Mouse (Mus musculus) forebrain, embryonic 10.5 days (tissue): ENCODE data around the gene Il1rap. TPM values are rescaled to one million over a fixed set of nuclear protein-coding genes. Genes with fewer than 3 reads are reported as not detected.

Experiments used
- polyA plus RNA-seq: library from polyadenylated mRNA; unstranded; fragments of >200 nt; fragmentation: Nextera tagmentation; extraction: Ambion mirVana; gene quantifications from 2 replicates; pipeline ENCODE4 v1.2.1, GENCODE M21; 2016

Gene Il1rap
- polyA plus RNA-seq, 1 experiment from 2014 or later, result 3.1 TPM

Other genes starting within 250 kb of the Il1rap start
- 1.7 and 2.0 TPM in 2 replicates for gene Cldn1, start 209.9 kb upstream of the Il1rap start, polyA plus RNA-seq
- not detected in 2 replicates for gene Cldn16, start 118.6 kb upstream of the Il1rap start, polyA plus RNA-seq
- gene Tmem207, start 54.9 kb upstream of the Il1rap start, polyA plus RNA-seq, result not detected in 2 replicates